Mouse (Mus musculus): ENCODE data around the gene Selp. TPM values are rescaled to one million over a fixed set of nuclear protein-coding genes. Genes with fewer than 3 reads are reported as not detected.

Gene Selp
- polyA plus RNA-seq (2012; rRNA removed; ENCODE audit: low replicate concordance): 0.18 and 1.3 TPM in 2 replicates

DNA sequence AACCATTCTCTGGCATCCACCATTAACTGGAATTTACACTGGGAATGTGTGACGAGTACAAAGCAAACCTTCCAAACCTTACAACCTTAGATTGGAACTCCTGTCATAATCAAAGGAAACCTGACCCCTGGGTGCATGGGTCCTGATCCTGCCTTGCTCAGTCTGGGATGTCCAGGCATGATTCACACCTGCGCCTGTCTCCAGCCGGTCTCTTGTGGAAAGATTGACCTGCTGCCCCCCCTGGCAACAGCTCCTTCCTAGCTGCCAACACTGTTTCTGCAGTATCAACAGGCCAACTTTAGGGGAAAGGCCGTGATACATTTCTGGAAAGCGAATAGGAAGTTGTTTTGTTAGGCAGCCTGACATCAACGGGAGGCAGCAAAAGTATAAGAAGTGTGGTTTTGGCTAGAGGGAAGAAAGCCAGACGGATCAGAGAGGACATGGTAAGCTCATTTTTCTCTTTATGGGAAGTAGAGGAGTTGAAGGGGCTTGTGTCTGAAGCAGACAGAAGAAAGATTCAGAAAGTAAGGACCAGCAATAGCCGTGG is at the start of gene Selp:
Gene Selp, plus strand, starts transcription at position 318 of the 547 bp plus-strand sequence.

DNA sequence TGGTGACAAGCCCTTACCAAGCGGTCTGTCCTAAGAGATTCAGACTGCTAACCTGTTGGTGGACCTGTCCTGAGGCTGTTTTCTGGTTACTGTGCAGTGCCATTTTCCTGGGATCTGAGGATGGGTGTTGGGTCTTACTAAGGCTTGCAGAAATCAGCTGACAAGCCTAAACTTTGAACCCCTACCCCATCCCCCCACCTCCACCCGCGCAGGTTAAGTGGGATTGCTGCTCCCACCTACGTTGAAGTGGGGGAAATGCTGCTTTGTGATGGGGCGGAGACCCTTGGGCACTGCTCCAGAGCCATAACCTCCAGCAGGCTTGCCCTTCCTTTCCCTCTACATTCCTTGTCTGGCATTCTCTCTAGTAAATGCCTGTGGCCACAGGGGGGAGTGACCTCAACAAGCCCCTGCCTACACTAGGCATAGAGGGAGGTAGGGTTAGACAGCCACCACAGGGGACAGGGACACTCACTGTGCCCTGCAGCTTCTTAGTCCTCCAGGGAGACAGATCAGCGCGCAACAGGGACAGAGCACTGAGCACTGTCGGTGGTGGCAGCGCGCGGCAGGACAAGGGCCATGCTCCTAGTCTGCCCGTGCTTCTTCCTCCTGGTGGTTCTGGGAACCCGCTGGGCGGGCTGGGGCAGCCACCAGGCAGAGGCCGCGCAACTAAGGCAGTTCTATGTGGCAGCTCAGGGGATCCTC is 36.5 kb downstream of the Selp start, which contains the start of gene F5:
Gene F5, plus strand, starts transcription at position 452 of the 702 bp plus-strand sequence.

Other genes with a start within 250 kb of the Selp start
- 3.2 and 4.4 TPM in 2 replicates for gene Scyl3, start 186.2 kb upstream of the Selp start, polyA plus RNA-seq (2012; rRNA removed; ENCODE audit: low replicate concordance)
- 0.23 and 0.57 TPM in 2 replicates for gene BC055324, start 120.5 kb upstream of the Selp start, polyA plus RNA-seq (2012; rRNA removed; ENCODE audit: low replicate concordance)
- gene Mettl18, start 120.4 kb upstream of the Selp start, polyA plus RNA-seq (2012; rRNA removed; ENCODE audit: low replicate concordance): 0.12 TPM in 1 of 2 replicates, not detected in the other
- 0.07 TPM in 1 of 2 replicates, not detected in the other for gene Sele, start 67.0 kb upstream of the Selp start, polyA plus RNA-seq (2012; rRNA removed; ENCODE audit: low replicate concordance)
- 0.09 and 0.60 TPM in 2 replicates for gene Sell, start 53.3 kb upstream of the Selp start, polyA plus RNA-seq (2012; rRNA removed; ENCODE audit: low replicate concordance)
- 0.20 and 3.5 TPM in 2 replicates for gene F5, start 36.6 kb downstream of the Selp start, polyA plus RNA-seq (2012; rRNA removed; ENCODE audit: low replicate concordance)
- gene Slc19a2, start 133.8 kb downstream of the Selp start, polyA plus RNA-seq (2012; rRNA removed; ENCODE audit: low replicate concordance): 6.5 and 13.8 TPM in 2 replicates
- 0.79 and 1.1 TPM in 2 replicates for gene Ccdc181, start 160.3 kb downstream of the Selp start, polyA plus RNA-seq (2012; rRNA removed; ENCODE audit: low replicate concordance)
- gene Nme7, start 188.9 kb downstream of the Selp start, polyA plus RNA-seq (2012; rRNA removed; ENCODE audit: low replicate concordance): 3.3 and 3.7 TPM in 2 replicates
- 0.42 and 0.49 TPM in 2 replicates for gene Blzf1, start 192.2 kb downstream of the Selp start, polyA plus RNA-seq (2012; rRNA removed; ENCODE audit: low replicate concordance)